Mouse (Mus musculus) bone marrow, adult 2 months (tissue): Measurements from ENCODE around the gene Gfi1b.

ENCODE experiments used
- CTCF ChIP-seq: fragments of 200-500 bp; IDR thresholded peaks from 2 replicates; pipeline ENCODE4 v1.5.1; 2011; ENCODE audit warnings: low read length, control low read depth; ENCODE audit not compliant: control insufficient read depth, insufficient read depth
- POLR2A ChIP-seq: fragments of 200-500 bp; IDR thresholded peaks from 2 replicates; pipeline ENCODE4 v1.6.1; 2011; ENCODE audit warnings: low read depth, mild to moderate bottlenecking, control low read depth, low read length, borderline replicate concordance; ENCODE audit not compliant: control insufficient read depth

DNA sequence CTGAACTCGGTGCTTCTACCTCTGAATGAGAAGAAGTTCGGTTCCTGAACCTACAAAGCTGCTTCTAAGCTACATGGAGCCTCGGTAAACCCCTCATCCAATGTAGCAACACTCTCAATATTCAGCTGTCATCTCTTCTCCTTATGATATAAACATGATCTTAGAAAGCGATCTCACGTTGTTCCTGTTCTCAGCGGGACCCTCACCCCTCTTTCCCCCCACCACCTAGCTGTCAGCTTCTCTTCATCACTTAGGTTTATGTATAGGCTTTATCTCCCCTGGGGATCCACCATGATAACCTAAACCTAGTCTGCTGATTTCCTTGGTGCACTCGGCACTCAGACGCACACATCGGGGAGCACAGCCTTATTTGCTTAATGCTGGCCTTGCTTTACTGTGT, 38.1 kb downstream of the Gfi1b start, which contains the start of gene Gtf3c5:
- TF ChIP-seq POLR2A (no peak), CTCF (no peak)
